Mouse (Mus musculus) cerebellum, postnatal 36 days (tissue): ENCODE measurements around the gene Scd3.

Experiments used
- DNase-seq, 2 experiments: peaks; one replicate each; pipeline ENCODE4 v3.0.0; 2021 to 2022; ENCODE audit warnings: mixed read lengths in 2 of 2

The Scd3 gene

DNA sequence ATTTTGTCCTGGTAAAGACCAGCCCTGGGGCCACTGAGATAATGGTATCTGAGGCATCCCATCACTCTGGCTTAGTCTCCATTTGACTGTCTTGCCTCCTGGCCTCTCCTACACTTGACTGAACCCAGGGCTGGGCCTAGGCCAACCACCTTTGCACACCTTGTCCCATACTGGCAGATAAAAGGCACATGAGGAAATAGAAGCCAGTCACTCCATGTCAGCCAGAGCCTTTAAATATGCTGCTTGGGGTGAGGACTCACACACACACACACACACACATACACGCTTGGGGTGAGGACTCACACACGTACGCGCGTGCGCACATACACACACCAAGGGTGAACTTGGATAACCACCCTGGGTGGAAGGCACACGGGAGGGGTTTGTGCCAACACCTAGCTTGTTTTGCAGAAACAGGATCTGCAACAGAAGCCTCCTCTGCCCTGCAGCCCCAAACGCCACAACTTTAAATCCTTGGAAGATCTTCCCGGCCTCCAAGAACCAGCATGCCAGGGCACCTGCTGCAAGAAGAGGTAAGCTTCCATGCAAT is at the start of gene Scd3:
Gene Scd3 (plus strand): TSS at position 255 of the 550 bp plus-strand sequence.
- DNase-seq: no peak

DNA sequence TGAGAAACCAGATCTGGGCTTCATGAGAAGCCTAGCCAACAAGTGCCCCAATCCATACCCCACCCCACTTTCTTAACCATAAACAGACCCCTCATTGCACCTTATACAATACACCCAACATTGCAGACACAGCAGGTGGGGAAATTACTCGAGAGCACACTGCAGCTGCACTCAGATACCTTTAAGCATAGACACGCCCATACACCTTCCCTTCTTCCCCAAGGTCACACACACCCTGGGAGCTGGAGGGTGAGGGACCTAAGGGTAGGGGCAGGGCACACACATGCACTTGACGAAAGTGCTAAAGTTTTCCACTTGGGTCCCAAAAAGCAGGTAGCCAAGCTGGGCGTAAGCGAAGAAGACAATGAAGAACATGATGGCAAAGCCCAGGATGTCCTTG is 49.3 kb upstream of the Scd3 start:
- no peak for DNase-seq

DNA sequence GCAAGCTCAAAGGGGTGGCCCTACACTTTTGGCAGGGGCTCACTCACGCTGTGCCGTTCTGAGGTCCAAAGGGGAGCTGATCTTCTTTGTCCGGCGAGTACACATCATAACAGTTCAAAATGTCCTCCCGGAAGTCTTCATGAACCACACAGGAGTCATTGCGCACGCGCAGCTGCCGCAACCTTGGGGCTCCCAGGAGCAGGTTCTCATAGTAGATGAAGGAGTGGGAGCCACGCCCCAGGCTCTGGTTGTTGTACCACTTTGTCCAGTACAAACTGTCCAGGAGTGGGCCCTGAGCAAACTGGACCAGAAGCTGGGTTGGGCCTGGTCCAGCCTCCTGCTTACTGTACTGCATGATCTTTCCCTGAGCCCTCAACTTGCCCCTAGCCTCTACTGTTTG is 46.1 kb upstream of the Scd3 start:
- no peak for DNase-seq

DNA sequence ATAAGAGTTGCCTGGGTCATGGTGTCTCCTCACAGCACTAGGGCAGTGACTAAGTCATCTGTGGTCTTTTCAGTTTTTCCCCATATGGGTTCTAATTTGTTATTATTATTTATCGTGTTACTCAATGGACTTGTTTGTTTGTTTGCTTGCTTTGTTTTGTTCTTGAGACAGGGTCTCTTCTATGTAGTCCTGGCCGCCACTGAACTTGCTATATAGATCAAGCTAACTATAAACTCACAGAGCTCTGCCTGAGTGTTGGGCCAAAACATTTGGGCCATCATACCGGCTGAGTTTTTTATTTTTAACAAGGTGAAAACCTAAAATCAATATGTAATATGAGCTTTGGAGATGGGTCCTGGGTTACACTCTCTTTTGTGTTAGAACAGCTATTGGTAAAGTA is 43.7 kb upstream of the Scd3 start:
- DNase-seq: no peak

DNA sequence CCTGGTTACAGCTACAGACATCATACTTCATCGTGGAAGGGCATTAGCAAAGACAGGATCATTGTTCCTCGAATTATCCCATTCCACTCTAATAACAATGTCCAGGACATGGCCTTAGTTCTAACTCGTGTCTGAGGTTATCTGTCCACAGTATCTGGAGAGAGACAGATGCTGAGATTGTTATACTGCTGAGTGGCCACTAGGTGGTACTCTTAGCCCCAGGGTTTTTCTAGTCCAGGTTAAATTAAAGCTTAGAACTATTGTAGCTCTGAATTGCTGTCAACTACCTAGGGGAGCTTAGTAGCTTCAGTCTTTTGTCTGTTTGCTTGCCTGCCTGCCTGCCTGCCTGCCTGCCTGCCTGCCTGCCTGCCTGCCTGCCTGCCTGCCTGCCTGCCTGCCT is 41.6 kb upstream of the Scd3 start:
- DNase-seq: no peak

DNA sequence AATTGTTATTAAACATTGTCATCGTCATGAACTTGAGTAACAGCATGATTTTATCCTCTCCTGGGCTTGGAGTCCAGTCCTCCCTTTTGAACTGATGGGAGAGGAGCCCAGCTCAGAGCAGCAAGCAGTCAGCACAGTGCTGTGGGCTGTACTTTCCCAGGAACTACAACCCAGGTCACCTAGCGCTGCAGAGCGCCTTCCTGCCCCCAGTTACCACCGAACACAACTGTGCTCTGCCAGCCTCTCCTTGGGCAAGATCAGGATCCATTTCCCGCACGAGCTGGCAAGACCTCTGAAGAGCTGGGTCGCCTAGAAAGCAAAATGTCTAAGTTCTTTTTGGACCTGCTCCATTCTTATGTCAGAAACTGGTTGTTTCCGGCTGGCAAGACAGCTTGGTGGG is 28.2 kb upstream of the Scd3 start:
- no peak for DNase-seq

DNA sequence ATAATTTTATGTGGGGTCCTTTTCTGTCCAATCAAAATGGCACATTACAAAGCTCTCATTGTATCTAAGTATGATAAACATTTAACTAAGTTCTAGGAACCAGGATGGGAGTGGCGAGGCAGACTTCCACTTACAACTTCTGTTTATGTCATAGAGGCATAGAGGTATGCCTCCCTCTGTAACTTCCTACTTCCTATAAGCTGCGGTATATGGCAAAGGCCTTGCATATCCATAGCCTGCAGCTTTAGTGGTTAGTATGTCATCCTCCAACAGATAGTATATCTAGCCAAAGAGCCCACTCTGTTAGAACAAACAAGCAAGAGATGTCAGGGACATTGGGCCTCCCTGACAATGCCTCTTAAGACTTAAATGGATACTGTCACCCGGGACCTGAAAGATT is 26.3 kb upstream of the Scd3 start:
- DNase-seq: no peak

DNA sequence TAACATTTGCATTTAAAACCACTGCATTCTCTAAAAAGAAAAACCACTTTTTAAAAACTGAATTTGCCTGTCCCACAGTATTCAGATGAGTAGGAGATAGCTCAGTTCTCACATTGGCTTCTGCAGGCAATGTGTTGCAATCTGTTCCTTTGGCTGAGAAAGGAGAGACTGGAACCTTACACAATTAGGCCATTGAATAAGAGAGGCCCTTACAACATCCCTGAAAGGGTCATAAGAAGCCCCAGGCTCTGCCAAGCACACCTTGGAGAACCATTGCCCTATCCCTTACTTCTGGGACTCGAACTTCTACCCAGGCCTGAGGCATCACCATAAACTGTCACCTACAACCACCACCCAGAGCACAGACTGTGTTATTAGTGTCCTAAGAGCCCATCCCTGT is 22.6 kb upstream of the Scd3 start:
- DNase-seq: no peak

DNA sequence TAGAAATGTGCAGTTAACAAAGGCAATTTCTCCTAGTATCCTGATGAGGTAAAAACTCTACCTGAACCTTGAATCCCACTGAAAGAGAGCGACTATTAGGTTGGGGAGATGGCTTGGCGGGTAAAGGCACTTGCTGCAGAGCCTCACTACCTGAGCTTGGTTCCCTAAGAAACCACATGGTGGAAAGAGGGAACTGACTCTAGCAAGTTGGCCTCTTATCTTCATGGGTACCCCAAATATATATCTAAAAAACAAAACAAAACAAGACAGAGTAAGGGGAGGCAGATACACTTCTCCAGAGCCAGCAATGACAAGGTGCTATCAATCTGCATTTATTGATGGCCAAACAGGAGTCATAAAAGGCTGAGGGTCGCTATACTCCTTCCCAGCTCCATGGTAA is 19.1 kb upstream of the Scd3 start:
- DNase-seq: no peak

DNA sequence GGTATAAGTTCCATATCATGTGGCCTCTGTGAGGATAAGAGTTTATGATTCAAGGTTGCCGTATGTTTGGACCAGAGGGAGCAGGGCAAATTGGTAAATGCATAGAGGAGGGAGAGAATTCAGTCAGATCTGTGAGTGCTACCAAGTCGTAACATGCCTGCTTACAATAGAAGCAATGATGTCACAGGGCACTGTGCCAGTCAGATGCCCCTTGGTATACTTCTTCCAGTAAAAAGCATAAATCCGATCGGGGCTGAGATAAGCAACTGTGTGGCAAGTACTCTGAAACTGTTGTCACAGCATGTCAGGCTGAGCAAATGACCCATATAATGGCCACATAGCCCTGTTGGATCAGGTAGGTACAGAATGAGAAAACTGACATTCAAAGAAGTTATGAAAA is 14.0 kb upstream of the Scd3 start:
- no peak for DNase-seq

DNA sequence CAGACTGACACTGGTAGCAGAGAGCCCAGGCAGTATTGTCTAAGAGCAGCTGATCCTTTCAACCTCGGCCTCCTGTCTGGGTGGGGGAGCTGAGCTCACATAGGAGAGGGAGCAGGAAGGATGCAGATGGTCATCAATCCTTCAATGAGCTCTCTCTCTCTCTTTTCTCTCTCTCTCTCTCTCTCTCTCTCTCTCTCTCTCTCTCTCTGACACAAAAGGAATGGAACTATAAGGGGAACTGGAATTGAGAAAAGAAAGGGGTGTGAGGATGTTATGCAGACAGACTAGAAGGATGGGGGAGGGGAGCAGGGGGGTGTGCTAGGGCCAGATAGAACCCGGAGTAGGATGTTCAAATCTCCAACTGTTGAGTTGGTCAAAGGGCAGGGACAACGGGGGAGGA is 10.7 kb upstream of the Scd3 start, which contains the start of gene Pkd2l1:
Gene Pkd2l1 (minus strand): TSS at position 101 of the 400 bp plus-strand sequence.
- DNase-seq: no peak

DNA sequence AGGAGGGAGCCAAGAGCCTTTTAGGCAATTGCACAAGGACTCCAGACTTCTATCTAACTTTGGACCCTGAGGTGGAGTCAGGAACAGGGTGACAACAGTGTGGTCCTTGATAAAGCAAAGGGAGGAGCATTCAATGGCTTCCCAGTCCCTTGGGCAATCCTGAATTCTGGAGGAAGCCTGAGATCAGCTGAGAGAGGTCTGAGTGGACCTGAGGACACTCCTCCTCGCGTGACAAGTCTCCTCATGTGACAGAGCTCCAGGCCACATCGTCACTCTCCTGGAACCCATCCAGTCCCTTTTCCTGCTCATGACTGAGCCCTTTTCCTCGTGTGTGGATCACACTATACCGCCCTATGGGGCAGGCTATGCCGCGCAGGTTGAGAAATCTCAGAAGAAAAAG is 9.2 kb upstream of the Scd3 start:
- DNase-seq: no peak

DNA sequence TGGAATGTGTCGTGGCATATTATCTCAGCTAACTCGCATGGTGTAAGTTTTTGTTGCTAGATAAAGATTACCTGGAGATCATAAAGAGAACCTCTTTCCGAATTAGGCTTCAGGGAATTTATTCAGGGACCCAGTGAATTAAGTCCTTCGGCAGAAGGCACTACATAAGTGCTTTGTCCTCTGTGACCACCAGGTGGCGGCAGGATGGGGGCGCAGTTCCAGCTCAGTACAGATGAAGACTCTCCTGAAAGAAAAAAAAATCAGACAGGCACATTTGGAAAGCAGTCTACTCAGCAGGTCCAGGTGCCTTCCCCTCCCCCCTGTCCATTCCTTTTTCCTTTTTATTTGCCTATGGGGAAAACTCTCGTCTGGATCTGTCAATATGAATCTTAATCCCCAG is 7.9 kb upstream of the Scd3 start:
- peak; percentile 80 to 81 for DNase-seq

DNA sequence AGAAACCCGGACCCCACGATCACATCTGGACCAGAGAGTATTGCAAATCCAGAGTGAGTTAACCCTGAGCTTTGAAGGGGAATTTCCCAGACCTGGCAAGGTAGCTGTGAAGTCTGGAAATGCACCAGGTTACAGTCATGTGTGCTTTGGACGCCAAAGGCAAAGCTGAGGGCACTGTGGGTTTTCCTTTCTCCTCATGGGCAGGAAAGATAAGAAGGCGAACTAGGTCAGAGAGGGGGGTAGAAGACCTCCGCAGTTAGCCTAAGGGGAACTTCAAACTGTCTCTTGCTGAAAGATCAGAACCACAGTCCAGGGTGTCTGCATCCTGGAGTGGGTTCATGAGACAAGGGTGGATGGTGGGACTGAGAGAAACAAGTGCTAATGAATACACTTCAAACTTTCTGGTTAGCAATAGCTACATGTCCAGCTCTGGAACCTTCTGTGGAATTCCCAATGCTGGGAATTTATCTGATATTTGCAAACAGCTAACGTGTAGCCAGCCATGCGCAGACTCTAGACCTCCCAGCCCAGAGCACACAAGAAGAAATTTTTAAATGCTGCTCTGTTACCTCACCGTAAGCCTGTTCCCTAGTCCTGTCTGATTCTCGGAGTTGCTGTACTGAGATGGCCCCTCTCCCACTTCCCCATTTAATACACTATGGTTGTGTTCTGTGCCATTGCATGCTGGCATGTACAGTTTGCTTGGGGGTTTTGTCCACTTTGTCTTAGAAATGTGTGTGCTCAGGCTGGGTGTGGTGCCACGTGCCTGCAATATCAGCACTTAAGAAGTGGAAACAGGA is 5.8 kb upstream of the Scd3 start:
- no peak for DNase-seq

DNA sequence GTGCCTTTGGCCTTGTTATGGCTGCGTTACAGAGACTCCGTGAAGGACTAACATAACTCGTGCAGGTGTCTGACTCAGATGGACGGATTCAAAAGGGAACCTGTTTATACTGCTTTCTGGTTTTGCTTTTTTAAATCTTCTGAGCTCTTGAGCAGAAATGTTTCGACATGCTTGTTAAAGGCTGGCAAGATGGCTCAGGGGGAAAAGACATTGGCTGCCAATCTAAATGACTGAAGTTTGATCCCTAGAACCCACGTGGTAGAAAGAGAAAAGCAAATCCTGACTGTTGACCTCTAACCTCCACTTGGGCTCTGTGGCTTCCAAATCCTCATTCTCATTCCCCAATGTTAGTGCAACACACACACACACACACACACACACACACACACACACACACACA is 4.6 kb upstream of the Scd3 start:
- no peak for DNase-seq

DNA sequence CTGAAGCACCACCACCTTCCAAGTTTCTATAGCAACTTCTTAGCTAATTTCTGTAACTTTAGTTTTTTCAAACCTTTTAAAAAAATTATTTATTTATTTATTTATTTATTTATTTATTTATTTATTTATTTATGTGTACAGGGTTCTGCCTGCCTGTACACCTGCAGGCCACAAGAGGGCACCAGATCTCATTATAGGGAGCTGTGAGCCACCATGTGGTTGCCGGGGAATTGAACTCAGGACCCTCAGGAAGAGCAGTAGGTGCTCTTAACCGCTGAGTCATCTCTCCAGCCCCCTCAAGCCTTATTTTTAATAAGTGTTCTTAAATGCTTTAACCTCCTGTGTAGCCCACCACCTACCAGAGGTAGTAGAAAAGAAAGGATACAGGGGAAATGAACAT is 4.1 kb upstream of the Scd3 start:
- DNase-seq: peak in 1 of 2 experiments; percentile 8

DNA sequence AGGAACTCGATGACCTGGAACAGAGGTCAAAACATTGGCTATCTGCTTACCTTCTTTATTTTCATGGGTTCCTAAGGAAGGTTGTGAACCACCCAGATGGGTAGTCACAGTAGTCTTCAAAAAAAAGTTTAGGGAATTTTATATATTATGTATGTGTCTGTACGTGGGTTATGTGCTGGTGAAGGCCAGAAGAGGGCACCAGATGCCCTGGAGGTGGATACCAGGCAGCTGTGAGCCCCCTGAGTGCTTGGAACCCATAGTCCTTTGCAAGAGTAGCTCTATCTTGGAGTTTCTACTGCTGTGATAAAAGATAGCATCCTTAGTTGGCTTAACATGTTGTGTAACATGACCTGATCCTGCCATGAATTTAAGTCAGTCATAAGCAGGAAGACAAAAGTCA is 4.0 kb downstream of the Scd3 start:
- DNase-seq: no peak

DNA sequence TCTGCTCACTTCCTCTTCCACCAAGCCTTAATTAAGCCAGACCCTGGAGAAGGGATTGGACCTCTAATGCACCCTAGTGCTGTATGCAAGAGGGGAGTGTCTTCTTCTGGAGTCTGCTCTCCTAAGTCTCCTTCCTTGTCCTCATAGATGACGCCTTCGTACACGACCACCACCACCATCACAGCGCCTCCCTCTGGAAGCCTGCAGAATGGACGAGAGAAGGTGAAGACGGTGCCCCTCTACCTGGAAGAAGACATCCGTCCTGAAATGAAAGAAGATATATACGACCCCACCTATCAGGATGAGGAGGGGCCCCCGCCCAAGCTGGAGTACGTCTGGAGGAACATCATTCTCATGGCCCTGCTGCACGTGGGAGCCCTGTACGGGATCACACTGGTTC is 12.2 kb downstream of the Scd3 start:
- no peak for DNase-seq

DNA sequence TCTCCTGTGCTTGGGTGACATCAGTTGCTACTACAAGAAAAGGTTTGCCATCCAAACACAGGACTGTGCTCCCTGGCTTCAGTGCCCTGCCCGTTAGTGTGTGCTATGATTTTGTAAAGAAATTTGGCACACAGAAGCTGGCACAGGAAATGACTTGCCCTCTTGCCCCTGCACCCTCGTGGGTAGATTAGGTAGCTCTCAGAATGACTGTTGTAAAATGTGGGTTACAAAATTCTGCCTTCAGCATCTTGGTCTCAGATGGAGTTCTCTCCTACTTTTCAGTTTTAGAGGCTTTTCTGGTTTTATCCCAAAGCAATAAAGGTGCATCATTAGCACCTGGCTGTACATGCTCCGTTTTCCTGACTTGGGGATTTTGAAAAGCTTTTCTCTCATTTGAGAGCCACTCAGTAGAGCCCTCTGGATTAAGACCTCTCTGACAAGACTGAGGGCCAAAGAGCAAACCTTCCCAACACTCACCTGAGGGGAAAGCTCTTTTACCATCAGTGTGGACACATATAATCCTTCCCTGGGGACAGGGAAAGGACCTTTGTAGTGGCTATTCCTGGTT is 15.0 kb downstream of the Scd3 start:
- no peak for DNase-seq

DNA sequence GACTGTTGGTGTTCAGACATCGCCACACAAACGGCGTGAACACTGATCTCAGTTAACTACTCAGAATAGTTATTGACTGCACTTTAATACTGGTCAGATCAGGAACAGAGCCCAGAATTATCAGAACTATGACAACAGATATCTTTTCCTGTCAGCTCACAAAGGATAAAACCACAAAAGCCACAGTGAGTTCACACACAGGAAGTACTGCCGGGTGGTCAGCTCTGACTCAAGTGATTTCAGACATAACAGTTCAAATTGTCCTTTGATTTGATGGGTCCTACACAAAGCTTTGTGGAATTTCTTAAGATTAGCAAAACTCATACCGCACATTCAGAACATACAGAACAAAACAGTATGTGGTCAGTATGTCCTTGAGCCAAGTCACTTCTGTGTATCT is 22.7 kb downstream of the Scd3 start:
- DNase-seq: no peak

DNA sequence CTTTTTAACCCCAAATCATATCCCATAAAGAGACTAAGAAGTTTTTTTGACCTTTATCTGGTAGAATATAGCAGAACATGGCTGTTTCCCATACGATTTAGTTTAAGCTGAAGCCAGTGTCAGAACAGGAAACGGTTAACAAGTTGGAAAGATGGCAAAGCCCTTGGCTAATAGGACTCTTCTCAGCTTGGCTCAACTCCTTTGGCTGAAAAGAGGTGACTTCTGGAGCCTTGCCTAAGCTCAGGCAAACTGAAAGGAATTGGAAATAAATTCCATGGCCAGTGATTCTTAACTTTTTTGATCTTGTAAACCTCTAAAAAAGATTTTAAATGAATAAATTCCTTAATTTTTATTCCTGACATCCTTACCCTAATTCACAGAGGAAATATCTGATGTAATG is 26.7 kb downstream of the Scd3 start:
- no peak for DNase-seq

DNA sequence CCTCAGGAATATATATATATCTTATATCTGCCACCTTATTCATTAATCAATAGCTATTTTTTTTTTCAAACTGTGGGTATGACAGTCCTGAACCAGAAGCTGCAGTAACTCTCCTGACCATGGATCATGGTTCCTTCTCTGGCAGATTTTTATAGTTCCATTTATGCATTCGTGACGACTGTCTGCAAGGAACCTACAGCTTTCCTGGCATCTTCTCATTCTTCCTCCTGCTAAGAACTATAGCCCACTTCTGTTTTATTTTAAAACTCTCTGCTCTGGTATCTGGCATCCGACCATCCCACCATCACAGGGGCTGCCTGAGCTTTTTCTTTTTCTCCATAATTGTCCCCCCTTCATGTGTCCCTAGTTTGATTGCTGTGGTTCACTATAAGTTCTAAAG is 27.1 kb downstream of the Scd3 start:
- no peak for DNase-seq

DNA sequence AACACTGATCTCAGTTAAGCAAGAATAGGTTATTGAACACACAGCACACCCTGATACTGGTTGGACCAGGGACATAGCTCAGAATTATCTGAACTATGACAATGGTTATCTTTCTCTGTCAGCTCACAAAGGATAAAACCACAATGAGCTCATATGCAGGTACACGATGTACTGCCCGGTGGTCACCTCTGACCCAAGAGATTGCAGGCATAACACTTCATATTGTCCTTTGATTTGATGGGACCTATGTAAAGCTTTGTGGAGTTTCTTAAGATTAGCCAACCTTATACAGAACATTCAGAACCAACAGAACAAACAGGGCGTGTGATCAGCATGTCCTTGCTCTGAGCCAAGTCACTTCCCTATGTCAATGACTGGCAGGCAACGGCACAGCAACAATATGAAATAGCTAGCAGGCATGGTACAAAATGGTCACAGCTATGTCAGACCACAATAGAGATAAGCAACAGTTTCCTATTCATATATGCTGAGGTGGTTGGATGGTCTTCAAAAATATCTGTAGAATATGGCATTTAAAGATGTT is 28.6 kb downstream of the Scd3 start:
- no peak for DNase-seq

DNA sequence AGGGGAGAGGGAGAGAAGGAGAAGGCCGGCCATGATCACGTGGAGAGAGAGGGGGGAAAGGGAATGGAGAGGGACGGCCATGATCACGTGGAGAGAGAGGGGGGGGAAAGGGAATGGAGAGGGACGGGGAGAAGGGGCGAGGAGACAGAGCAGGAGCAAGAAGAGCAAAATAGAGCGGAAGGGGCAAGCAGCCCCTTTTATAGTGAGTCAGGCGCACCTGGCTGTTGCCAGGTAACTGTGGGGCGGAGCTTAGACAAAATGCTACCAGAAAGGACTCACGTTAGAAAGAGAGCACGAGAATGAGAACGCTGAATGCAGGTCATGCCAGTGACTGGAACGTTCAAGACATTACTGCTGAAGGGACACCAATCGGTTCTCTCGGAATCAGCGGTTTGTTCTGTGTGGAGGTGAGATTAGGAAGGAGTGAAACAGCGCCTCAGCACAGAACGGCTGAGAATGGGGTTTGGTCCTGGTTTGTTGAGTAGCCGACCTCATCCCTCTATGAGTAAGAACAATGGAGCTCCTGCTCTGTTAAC is 34.5 kb downstream of the Scd3 start:
- peak; percentile 7 to 20 for DNase-seq
